Mouse (Mus musculus): Measurements from ENCODE around the gene Gng11. TPM values are rescaled to one million over a fixed set of nuclear protein-coding genes. Genes with fewer than 3 reads are reported as not detected.

The Gng11 gene
- polyA plus RNA-seq (2012), result 4.6 and 4.8 TPM in 2 replicates

GRCm38 (mm10) chr6:4003890-4004306, at the start of gene Gng11:
Gene Gng11 (plus strand): TSS chr6:4003904.

GRCm38 (mm10) chr6:3988750-3989149, 15.0 kb upstream of the Gng11 start, which contains the start of gene Tfpi2:
Gene Tfpi2 (minus strand): TSS chr6:3988919.

GRCm38 (mm10) chr6:3993492-3993891, 10.2 kb upstream of the Gng11 start, which contains the start of gene Gngt1:
Gene Gngt1 (plus strand): TSS chr6:3993792.

Other genes with a start within 250 kb of the Gng11 start
- not detected in 2 replicates for gene Calcr, start 239.2 kb upstream of the Gng11 start, polyA plus RNA-seq (2012)
- gene Tfpi2, start 15.0 kb upstream of the Gng11 start, polyA plus RNA-seq (2012), result not detected in 2 replicates
- gene Gngt1, start 10.1 kb upstream of the Gng11 start, polyA plus RNA-seq (2012), result not detected in 2 replicates
- 30.3 and 53.4 TPM in 2 replicates for gene Bet1, start 83.1 kb downstream of the Gng11 start, polyA plus RNA-seq (2012)

All from megakaryocyte-erythroid progenitor cell, adult 5 weeks (primary cell).